Mouse (Mus musculus): ENCODE data around the gene Ahcyl2. TPM values are rescaled to one million over a fixed set of nuclear protein-coding genes. Genes with fewer than 3 reads are reported as not detected.

The Ahcyl2 gene
- polyA plus RNA-seq, 1 experiment from 2014 or later, result 7.8 TPM

Other genes starting within 250 kb of the Ahcyl2 start
- 5.4 and 5.7 TPM in 2 replicates for gene Irf5, start 241.4 kb upstream of the Ahcyl2 start, polyA plus RNA-seq (2015; fragmentation: Nextera tagmentation; extraction: Ambion mirVana)
- 63.5 and 66.4 TPM in 2 replicates for gene Tnpo3, start 158.1 kb upstream of the Ahcyl2 start, polyA plus RNA-seq (2015; fragmentation: Nextera tagmentation; extraction: Ambion mirVana)
- gene Tspan33, start 73.8 kb upstream of the Ahcyl2 start, polyA plus RNA-seq (2015; fragmentation: Nextera tagmentation; extraction: Ambion mirVana), result 2.8 and 3.3 TPM in 2 replicates
- gene Smo, start 32.5 kb upstream of the Ahcyl2 start, polyA plus RNA-seq (2015; fragmentation: Nextera tagmentation; extraction: Ambion mirVana), result 15.8 and 16.4 TPM in 2 replicates
- gene Strip2, start 149.0 kb downstream of the Ahcyl2 start, polyA plus RNA-seq (2015; fragmentation: Nextera tagmentation; extraction: Ambion mirVana), result 66.6 and 72.8 TPM in 2 replicates

All from heart, embryonic 16.5 days (tissue).